Mouse (Mus musculus): ENCODE measurements around the gene Map4k5. TPM values are rescaled to one million over a fixed set of nuclear protein-coding genes. Genes with fewer than 3 reads are reported as not detected.

Map4k5 gene
- polyA plus RNA-seq, 2 experiments from 2014 or later, result 2.9 to 3.3 TPM

DNA sequence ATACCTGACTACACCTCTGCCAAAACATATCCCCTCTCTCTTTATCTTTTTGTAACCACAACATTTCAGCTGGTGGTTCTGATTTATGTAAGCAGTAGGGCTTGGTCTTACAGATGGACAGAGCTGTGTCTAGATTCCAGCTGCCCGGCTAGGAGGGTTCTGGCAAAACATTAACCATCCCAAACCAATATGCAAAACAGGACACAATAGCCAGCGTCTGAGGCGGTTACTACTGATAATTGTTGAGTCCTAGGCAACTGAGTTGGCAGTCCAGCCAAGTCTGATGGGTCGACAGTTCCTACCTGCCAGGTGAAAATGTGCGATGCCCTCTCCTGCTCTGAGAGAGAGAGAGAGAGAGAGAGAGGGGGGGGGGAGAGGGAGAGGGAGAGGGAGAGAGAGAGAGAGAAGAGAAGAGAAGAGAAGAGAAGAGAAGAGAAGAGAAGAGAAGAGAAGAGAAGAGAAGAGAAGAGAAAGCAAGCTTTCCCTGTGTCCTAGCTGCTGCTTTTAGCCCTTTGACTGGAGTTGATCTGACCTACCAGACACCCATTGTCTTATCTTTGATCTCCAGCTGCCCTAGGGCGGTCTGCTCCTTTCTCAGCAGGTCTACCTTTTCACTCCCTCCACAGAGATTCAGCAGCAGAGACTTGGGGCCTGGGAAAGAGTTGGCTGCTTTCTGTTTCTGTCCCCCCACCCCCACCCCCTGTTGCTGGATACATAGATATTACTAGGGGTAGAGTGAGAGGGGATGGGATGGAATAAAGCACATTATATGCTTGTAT is 109.6 kb downstream of the Map4k5 start:
- no peak for ATAC-seq

DNA sequence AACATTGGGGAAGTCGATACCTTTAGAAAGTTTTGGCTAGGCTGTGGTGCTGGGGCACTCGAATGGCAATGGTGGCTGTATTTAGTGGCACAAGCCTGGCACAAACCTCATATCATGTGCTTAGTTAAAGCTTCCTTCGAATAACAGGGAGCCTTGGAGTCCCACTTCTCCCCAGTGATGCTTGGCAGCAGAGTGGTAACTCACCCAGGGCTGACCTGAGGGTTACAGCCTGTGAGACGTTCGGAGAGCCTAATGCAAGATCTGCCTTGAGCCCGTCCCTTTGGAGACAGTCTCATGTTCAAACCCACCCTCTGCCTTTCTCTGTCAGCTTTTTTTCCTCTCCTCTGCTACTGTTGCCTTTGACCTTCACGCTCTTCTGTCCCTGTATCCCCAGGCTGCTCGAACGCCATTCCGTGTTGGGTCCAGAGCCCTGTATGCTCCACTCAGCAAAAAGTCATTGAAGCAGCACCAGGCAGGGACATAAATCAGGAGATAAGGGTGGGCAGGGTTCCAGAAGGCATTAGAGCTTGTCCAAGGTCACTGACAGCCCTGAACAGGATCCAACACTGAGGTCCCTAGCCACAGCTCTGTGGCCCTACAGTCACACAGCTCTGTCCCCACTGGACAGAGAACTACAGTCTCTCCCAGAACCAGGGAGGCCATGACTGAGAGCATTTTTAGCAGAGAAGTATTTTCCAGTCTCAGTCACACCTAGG is 110.9 kb downstream of the Map4k5 start:
- no peak for ATAC-seq

DNA sequence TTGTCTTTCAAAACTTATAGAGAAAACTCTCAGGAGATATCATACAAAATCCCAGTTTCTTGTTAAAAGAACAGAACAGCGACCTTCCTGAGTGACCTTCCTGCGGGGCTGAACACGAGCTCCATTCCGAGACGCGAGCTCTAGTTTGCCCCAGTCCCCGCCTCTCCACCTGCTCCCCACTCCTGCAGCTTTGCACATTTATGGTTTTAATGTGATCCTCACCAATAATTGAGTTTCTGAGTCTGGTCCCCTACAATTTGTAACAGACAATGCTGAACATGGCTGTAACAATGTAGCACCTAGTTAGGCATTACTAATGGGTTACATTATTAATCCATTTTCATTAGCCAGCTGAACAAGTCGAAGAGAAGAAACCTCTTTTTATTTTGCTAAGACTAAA is 111.5 kb downstream of the Map4k5 start:
- no peak for ATAC-seq

DNA sequence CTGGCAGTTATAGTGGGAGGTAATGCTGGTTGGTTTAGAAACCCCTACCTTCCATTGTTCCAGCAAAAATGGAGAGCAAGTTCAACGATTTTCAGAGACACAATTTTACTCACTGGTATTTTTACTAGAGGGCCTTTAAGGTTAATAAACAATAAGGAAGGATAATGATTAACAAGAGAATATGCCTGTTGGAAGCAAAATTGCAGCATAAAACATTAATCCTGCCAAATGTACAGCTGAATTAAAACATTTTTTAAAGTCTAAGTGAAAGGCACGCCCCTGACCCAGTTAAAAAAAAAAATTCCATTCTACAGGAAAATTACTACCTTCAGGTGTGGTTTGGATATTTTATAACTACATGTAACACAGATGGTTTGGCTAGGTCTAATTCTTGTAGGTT is 115.0 kb downstream of the Map4k5 start:
- no peak for ATAC-seq

DNA sequence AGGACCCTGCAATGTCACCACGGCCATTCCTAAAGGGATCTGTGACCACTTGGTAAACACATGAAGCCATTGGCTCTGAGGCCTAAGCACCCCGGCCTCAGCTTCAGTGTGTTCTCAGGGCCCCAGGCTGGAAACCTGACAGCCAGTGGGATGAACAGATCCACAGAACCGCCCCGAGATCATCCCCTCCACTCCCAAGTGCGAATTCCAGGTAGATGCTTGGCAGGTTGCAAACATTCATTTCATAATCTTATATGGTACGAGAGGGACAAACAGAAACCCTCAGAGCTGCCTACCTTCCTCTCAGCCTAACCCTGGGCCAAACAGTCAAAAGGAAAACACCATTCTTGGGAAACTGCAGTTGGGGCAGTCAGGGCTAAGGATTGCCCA is 115.7 kb downstream of the Map4k5 start:
- no peak for ATAC-seq

DNA sequence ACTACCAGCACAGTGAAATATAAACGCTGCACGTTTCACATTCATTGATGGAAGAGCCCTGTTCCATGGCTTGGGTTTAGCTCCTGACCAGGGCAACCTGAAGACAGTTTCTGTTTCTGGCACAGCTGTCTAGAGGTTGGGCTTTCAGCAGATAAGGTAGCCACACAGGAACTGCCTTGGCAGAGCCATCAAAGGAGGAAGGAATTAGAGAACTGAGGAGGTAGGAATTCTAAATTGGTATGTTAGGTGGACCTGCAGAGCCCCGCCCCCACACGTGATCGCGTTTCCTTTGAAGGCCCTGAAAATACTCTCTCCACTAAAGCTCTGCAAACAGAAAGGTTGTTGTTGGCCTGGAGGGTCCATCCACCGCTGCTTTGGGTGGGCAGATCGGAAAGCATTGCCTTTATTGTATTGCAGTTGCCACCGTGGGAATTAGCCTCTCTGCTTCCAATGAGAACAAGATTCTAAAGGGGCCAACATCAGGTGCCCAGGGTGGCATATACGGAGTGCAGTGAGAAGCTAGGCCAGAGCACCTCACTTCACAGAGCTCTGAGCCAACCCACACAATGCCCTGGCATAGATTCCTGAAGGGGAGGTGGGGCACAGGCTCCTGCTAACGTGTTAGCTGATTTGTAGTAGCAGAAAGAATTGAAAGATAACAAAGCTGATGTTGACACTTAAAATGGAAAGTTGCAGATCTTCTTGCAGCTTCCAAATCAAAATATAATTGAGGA is 116.2 kb downstream of the Map4k5 start:
- no peak for ATAC-seq

DNA sequence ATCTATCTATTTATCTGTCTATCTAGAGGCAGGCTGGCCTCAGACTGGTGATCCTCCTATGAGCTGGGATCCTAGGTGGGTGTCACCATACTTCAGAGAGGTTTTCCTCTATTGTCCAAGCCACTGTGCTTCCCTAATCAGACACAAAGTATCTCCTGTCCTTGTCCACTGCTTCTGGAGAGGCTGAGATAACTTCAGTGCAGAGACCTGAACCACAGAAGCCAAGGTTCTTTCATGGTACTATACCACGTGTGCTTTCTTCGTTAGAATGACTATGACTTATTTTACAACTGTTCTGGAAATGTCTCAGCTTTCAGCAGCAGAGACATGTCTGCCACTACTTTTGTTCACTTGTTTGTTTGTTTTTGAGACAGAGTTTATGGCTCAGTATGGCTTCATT is 124.2 kb downstream of the Map4k5 start:
- no peak for ATAC-seq

DNA sequence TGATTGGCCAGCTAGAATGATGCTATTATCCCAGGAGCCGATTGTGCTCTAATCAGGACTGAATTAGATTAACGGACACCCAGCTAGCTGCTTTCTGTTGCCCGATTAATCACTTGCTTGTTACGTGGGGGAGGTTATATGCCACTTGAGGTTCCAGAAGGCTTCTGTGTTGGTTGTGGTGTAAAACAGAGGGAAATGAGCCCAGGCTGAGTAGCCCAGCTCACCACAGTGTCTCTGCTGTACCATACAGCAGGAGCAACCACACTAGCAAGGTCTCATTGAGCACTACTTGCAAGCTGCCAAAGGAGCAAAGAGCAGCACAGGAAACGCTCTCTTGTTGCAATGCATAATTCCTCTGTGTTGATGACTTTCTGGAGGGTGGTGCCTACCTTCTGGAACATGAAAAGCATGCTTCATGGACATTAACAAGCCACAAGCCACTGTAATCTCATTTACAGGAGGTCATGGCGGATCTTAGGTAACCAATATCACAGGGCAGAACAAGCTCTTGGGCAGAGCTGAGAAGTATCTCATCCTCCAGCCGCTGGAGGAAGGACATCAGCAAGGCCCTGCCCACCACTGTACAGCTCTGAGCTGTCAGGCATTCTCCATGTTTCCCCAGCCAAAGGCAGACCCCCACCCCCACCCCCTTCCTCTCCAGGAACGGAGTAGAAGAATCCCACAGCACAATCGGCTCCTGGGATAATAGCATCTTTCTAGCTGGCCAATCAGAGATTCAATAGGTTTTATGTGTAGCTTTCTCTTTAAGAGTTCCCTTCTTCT is 125.3 kb downstream of the Map4k5 start:
- no peak for ATAC-seq

DNA sequence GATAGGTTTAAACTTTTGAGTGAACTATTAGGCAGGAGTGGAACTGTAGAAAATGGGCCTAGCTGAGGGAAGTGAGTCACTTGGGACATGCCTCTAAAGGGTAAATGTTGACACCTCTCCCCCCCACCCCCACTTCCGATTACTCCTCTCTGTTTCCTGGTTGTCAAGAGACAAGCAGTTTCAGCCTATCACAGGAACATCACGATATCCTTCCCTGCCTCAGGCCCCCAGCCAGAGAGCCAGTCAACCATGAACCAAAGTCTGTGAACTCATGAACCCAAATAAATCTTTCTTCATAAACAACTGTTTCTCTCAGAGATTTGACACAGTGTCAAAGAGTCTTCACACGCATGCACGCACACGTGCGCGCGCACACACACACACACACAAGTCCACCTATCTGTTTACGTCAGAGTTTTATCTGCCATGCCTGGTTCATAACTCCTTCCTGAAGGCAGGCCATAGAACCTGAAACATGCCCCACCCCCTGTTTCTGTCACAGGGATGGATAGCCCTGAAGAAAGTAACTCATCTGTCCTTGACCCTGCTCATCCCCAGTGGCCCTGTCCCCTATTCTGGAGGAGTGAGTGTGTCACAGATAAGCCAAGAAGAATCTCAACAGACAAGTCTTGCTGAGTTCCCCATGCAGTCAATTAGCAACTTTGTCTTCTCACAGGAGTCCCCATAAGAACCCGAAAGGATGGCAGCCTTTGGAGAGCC is 126.7 kb downstream of the Map4k5 start:
- ATAC-seq, result no peak

DNA sequence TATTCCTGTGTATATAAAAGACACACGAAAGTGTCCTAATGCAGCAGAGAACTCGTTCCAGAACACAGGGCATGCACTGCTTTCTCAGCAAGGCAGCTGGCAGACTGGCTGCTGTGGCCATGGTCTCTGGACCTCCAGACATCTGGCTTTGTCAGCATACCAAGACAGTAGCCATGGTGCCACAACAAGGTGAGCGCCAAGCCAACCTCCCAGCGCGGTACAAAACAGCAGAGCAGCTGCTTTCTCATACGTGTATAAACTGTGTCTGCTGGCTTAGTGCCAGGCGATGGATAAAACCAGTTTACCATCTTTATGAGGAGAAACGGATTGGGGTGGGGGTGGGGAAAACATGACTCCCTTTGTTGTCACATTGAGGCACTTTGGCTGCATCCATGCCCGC is 127.5 kb downstream of the Map4k5 start:
- no peak for ATAC-seq

DNA sequence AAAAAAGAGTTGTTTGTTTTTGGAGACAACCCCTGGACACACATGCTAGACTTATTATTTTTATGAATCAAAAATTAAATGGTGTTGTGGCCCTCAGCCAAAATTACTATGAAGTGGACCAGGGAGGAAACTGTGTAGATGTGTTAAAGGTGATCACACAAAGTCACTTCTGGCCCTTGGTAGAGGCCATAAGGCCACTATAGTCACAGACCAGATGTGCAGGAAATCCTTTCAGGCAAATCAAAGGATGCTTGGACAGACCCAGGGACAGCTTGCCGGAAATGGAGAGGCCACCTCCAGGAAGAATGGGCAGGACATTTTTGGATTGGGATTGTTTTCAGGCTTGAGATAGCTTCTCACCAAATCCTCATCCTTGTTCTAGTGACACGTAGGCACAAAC is 131.4 kb downstream of the Map4k5 start:
- ATAC-seq, result no peak

DNA sequence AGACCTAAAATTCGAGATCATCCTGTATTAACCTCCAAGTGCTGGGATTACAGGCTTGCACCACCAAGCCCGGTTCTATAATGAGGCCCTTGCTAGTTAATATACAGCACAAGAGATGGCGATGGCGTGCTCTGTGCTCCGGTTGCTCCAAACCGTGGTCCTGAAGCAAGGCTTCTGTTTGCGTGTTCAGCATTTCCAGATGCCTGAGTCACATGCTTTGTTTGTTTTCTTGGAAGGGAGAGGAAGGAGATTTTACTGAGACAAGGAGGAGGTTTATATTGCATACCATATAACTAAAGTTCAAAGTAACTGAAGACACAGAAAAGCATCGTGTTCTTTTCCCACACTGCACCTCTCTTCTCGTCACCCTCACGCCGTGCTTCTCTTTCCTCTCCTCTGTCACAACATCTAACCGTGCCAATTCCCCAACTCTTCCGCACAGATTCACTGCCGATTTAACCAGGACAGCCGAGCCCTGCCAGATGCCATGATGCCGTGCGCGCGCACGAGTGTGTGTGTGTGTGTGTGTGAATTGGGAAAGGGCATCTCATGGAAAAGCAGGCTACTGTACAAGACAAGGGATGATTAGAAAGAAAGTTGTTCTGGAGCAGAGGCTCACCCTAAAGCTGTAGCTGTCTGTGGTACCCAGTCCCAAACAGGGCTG is 132.1 kb downstream of the Map4k5 start:
- no peak for ATAC-seq

DNA sequence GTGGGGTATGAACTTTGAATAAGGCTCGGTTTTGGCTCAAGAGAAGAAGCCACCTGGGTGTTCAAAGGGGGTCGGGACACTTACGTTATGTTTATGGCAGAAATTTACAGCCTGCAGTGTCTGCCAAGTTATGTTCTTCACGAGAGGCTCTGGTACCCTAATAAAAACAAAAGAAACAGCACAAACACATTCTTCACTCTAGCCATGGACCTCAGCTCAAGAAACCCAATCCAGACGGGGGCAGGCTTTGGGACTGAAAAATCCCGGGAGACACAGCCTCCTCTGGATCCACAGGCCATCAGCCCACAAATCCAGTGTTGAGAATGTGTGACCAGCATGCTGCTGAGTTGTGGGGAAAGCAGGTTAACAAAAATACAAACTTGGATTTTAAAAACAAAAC is 133.0 kb downstream of the Map4k5 start:
- no peak for ATAC-seq

DNA sequence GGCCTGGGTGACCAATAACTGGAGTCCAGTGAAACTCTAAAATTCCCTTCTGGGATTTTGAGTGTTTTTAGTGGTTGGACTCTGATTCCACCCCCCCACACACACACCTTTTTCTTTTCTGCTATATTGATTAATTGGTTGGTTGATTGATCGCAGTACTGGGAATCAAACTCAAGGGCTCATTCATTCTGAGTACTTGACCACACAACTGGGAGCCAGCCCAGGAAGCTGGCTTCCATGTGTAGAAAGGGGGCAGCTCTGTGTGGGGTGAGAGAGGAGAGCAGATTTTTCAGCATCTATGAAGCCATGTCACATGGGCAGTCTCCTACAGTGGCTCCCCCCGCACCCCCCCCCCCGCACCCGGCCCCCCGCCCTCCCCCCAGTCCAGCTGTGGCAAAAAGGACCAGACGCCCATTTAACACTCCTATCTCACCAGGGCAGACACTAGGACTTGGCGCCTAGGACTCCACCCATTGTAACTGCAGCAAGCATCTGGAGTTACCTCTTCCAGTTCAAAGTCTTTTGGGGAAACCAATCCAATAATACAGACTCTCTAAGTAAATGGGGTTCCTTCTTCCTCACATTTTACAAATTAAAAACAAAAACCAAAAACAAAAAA is 133.6 kb downstream of the Map4k5 start:
- ATAC-seq, result no peak

DNA sequence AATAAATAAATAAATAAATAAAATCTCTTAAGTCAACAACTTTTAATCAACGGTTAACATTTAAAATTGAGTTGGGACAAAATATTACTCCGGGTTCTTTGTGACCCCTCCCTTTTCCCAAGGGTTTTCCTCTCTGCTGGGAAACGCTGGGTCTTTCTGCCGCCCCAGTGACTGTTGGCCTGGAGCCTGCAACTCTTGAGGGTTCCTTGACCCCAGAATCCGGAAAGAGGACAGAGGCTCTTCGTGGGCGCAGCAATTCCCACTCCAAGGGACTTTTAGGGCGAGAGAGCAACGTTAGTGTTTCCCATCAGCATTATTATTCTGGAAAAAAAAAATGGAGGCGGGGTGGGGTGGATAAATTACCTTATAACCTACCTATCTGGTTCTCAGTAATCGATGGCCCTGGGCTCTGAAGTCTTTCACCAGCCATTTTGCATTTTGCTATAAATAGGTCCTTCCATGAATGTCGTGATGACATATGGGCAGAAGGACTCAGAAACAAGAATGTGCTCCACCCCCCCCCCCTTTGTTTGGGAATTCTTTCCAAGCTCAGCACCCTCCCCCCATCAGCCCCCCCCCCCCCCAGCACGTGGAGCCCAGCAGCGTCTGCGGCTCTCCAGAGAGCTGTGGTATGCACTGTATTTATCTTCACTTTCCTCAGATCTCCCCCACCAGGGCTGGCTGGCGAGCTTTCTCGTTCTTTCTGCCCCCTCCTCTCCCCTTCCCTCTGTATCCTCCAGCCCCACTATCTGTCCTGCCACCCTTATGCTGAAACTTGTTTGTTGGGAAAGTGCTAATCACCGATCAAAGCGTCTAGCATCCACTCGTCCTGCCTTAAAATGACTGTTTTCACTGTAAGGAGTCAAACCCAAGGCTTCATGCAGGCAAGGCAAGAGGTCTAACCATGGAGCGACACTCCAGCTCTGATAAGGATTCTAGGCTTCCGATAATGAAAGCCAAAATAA is 134.5 kb downstream of the Map4k5 start:
- no peak for ATAC-seq

DNA sequence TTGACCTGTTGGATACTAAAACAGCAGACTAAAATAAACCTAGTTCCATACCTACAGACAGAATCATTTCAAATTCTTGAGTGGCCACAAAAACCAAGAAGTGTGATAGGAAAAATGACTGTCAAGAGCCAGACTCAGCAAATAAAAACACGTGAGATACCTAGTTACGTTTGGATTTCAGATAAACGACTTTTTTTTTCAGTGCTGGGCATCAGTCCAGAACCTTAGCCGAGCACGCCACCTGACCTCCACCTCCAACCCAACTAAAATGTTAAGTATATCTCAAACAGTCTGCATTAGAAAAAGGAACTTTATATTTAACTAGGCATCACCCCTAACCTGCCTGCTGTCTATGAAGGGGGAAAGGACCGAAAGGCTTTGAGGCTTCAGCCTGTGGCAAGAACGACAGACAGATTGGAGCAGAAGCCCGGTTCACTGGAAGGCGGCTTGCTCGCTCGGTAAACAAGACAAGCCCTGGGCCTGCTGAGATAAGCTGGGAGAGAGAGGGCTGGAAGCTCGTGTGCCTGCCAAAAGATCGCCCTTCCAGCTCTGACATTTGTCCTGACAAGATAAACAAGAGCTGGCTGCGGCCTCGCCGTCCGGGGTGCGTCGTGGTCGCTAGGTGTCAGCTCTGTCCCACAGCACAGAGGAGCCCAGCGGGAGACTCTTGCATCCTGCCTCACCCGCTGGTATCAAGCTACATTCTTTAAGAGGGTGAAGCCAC is 135.4 kb downstream of the Map4k5 start:
- peak; percentile 59 for ATAC-seq

DNA sequence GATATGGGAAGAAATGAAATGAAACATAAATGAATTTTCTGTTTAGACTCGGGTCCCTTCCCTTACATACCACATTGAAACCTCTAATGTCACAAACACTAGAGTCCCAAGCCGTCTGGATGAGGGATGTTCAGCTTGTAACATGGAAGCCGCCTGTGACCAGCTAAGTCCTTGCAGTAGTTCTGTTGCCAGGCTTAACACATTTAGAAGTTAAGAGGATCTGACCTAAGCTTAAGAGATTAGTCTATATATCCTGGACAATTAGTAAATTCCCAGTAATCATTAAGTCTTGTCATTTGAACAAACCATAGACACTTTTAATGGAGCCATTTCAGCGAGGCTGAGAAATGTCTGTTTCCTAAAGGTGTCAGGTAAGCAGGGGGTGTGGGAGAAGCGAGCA is 137.0 kb downstream of the Map4k5 start:
- ATAC-seq, result no peak

DNA sequence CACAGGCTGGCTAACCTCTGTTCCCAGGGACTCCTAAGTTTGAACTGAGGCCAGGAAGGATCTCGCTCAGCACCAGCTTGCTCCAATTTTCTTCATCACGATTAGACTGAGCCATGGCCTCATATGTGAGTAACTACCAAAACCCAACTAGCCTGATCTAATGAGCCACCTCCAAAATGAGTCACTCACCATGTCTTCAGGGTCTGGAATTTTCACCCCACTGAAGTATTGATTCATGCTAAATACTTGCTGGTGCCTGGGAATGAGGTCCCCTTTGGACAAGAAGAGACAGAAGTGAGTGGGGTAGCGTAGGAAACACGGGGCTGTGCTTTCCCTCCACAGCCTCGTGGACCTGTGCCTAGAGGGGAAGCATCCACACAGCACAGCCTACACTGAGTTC is 139.1 kb downstream of the Map4k5 start:
- no peak for ATAC-seq

Data from activated CD4-positive, CD25-positive, alpha-beta regulatory T cell, adult 4 months (primary cell).